Mouse (Mus musculus) bone marrow macrophage, adult 2 months (primary cell): ENCODE measurements around the gene Hist2h3c1. TPM values are rescaled to one million over a fixed set of nuclear protein-coding genes. Genes with fewer than 3 reads are reported as not detected.

Experiments
- H3K27ac ChIP-seq: 2 replicates; pipeline ENCODE4 v1.5.1; 2012; ENCODE audit warnings: low read depth, low read length; ENCODE audit not compliant: insufficient read depth
- H3K4me1 ChIP-seq: 2 replicates; pipeline ENCODE4 v1.6.1; 2012; ENCODE audit warnings: low read length; ENCODE audit not compliant: control insufficient read depth, insufficient read depth
- H3K4me3 ChIP-seq: 2 replicates; pipeline ENCODE4 v1.5.1; 2012; ENCODE audit warnings: mild to moderate bottlenecking, low read length, moderate library complexity; ENCODE audit not compliant: insufficient read depth
- CTCF ChIP-seq: IDR thresholded peaks from 2 replicates; pipeline ENCODE4 v1.5.1; 2012; ENCODE audit warnings: low read depth, mild to moderate bottlenecking, low read length, moderate library complexity
- POLR2A ChIP-seq: IDR thresholded peaks from 2 replicates; pipeline ENCODE4 v1.6.1; 2012; ENCODE audit warnings: mild to moderate bottlenecking, low read depth, low read length, borderline replicate concordance
- polyA plus RNA-seq: library from polyadenylated mRNA; stranded (reverse); fragments of >200 nt; gene quantifications from 2 replicates; pipeline ENCODE4 v1.2.4, GENCODE M21; 2012; ENCODE audit not compliant: missing spikeins, insufficient read depth, insufficient read length

The Hist2h3c1 gene
- polyA plus RNA-seq, 1 experiment = 4.9 TPM

DNA sequence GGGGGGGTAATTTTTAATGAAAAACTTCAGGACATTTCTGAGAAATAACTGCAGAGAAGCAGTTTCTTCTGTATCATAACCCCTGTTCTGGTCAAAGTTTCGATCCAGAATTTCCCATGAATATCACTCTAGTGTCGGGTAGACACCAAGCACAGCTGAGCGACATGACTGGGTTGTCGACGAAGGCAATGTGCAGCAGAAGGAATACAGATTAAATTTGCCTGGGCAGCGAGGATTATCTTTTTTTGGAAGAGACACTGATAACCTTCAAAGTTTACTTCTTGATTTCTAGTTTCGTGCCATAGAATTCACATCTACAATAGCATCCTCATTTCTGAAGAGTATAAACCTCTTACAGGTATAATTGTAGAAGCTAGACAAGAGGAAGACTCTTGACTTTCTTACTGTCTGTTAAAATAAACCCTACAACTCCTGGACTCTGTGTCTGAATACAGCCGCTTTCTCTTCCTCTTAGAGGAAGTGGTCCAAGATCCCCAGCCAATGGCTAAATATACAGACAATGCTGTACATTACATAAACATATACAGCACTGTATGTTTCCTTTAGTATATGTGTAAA lies 19.7 kb downstream of the Hist2h3c1 start:
- TF ChIP-seq CTCF = no peak
- TF ChIP-seq POLR2A = no peak
- Histone ChIP-seq H3K4me3 (no peak overlapping the region), H3K4me1 (peaks cover 26% of the 10 kb centered on the region), H3K27ac (no peak overlapping the region)

- TF ChIP-seq CTCF (no peak), POLR2A (no peak)
- no peak overlapping the region for H3K4me3 ChIP-seq
- H3K27ac ChIP-seq = 0 out of 2 replicates have a peak overlapping the region, but pooled peaks have one; percentile 24
- H3K4me1 ChIP-seq = peaks cover 20% of the 10 kb centered on the region
These were observed 21.1 kb downstream of the Hist2h3c1 start for GRCm38 (mm10) chr3:96267541-96267940.

- H3K4me3 ChIP-seq = peak within 1 kb of the TSS; percentile 69
- TF ChIP-seq CTCF = no peak
- no peak for TF ChIP-seq POLR2A
- peak within 1 kb of the TSS; percentile 94 for H3K27ac ChIP-seq
- peaks cover 20% of the 10 kb centered on the region for H3K4me1 ChIP-seq
These were observed 21.7 kb downstream of the Hist2h3c1 start, which contains the start of gene Hist2h3b for GRCm38 (mm10) chr3:96268051-96268775. Hist2h3b (plus strand) TSS chr3:96268654.

GRCm38 (mm10) chr3:96268776-96269378 lies 22.4 kb downstream of the Hist2h3c1 start:
- Histone ChIP-seq H3K4me1 (peaks cover 20% of the 10 kb centered on the region), H3K27ac (peak overlapping the region; percentile 94), H3K4me3 (peak overlapping the region; percentile 69)

- Histone ChIP-seq H3K27ac (peak within 1 kb of the TSS; percentile 94), H3K4me1 (peaks cover 14% of the 10 kb centered on the region), H3K4me3 (peak within 1 kb of the TSS; percentile 69)
- TF ChIP-seq POLR2A (peak; percentile 94; the same call in 1 of the 2 replicates), CTCF (no peak)
These were observed 23.3 kb downstream of the Hist2h3c1 start, which contains the start of gene Hist2h2bb for GRCm38 (mm10) chr3:96269511-96270474. Hist2h2bb (plus strand) TSS chr3:96269752.

- Histone ChIP-seq H3K4me1 (0 out of 2 replicates have a peak, but pooled peaks cover 2% of the 10 kb centered on the region), H3K4me3 (no peak overlapping the region), H3K27ac (no peak overlapping the region)
- no peak for TF ChIP-seq CTCF
- no peak for TF ChIP-seq POLR2A
These were observed 27.3 kb downstream of the Hist2h3c1 start for GRCm38 (mm10) chr3:96273591-96274465.

DNA sequence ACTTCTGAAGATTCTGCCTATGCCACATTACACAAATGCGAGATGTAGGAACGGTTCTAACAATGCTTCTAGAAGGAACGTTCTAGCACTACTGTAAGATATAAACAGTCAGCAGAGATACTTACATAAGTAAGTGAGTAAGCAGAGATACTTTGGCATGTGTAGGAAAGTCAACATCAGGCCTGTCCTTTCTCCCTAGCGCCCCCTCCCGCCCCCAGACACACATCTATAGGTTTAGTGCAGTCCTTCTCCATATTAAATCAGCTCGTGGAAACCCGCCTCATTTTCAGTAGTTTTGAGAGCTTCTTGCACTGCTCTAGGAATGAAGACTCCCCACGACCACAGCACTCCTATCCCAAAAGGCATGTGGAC lies 30.9 kb downstream of the Hist2h3c1 start:
- TF ChIP-seq CTCF (no peak), POLR2A (no peak)
- Histone ChIP-seq H3K4me1 (0 out of 2 replicates have a peak, but pooled peaks cover 2% of the 10 kb centered on the region), H3K4me3 (peak overlapping the region; percentile 70), H3K27ac (no peak overlapping the region)

DNA sequence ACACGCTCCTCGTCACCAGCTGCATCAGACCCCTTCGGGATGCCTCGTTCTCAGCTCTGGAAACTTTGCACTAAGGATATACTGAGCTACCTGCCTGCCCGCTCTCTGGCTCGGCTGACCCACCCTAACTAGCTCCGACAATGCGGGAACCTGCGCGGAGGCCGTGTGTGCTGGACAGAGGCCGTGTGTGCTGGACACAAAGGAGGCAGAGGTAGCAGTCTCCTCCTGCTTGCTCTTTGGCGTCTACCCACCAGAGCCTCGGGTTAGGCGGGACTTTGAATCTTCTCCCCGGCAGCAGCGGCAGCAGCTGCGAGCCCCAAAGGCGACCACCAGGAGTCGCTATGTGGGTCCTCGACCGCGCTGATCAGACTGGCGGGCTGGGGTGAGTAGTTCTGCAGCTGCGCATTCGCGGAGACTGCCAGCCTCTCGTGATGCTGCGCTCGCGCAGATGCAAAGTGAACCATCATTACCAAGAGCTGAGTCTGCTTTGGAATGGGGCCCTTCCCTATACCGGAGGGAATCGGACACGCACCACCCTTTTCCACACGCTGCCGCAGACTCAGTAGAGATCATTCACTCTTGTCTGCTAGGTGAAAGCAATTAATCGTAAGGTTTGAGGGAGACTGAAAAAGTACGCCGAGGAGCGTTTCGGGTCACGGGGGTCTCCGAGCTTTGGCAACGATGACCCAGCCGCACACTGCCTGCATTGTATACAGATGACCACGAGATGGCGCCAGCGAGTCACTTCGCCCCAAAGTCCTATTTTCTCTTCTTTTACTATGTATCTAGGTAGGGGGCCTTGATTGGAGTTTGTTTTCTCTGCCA lies 31.5 kb downstream of the Hist2h3c1 start:
- peak; percentile 67 for TF ChIP-seq CTCF
- no peak for TF ChIP-seq POLR2A
- Histone ChIP-seq H3K4me3 (peak overlapping the region; percentile 70), H3K4me1 (0 out of 2 replicates have a peak, but pooled peaks cover 2% of the 10 kb centered on the region), H3K27ac (peak overlapping the region; percentile 31)
